Mouse (Mus musculus) MEL (cell line): ENCODE measurements at regions not wholly inside any gene's neighbourhood (a gene's known extent, or its start where the extent isn't known, plus 50 kb on each side); places are given as distances from the start of the nearest gene placed in this dataset.

Experiments used
- DNase-seq: peaks from one replicate; pipeline ENCODE4 v3.0.0; 2011; ENCODE audit warnings: low read depth, low spot score
- H3K27ac ChIP-seq: 2 replicates; pipeline ENCODE4 v1.5.1; 2012; ENCODE audit warnings: low read depth, mild to moderate bottlenecking, control low read depth, low read length, moderate library complexity; ENCODE audit not compliant: control insufficient read depth
- H3K27me3 ChIP-seq, 2 experiments: fragments of 150-350 bp in 1 of 2; sonication (generic) in 1 of 2; 2 replicates each; pipeline ENCODE4 v1.6.1; 2012; ENCODE audit warnings: low read length in 2 of 2, mild to moderate bottlenecking in 2 of 2, improper control_type of control experiment in 1 of 2, moderate library complexity in 1 of 2; ENCODE audit not compliant: insufficient read depth in 2 of 2, control insufficient read depth in 1 of 2
- H3K36me3 ChIP-seq, 2 experiments: 2 replicates each; pipeline ENCODE4 v1.6.1; 2012 to 2014; ENCODE audit warnings: low read length in 2 of 2, improper control_type of control experiment in 1 of 2, inconsistent platforms in 1 of 2, mild to moderate bottlenecking in 1 of 2; ENCODE audit not compliant: insufficient read depth in 2 of 2, control insufficient read depth in 1 of 2
- H3K4me1 ChIP-seq, 2 experiments: fragments of 150-350 bp in 1 of 2; sonication (generic) in 1 of 2; 2 replicates each; pipeline ENCODE4 v1.6.1; 2012; ENCODE audit warnings: low read length in 2 of 2, improper control_type of control experiment in 1 of 2, mild to moderate bottlenecking in 1 of 2; ENCODE audit not compliant: insufficient read depth in 2 of 2, control insufficient read depth in 1 of 2
- H3K4me3 ChIP-seq, 2 experiments: fragments of 150-350 bp in 1 of 2; sonication (generic) in 1 of 2; 2 replicates each; pipeline ENCODE4 v1.5.1; 2012; ENCODE audit warnings: low read depth in 2 of 2, low read length in 2 of 2, mild to moderate bottlenecking in 2 of 2, moderate library complexity in 2 of 2, control low read depth in 1 of 2, improper control_type of control experiment in 1 of 2; ENCODE audit not compliant: control insufficient read depth in 1 of 2, insufficient read depth in 1 of 2
- H3K79me2 ChIP-seq: 2 replicates; pipeline ENCODE4 v1.6.1; 2012; ENCODE audit warnings: mild to moderate bottlenecking, low read length, moderate library complexity; ENCODE audit not compliant: control insufficient read depth, poor library complexity, insufficient read depth
- H3K9ac ChIP-seq: 2 replicates; pipeline ENCODE4 v1.6.1; 2012; ENCODE audit warnings: low read depth, mild to moderate bottlenecking, control low read depth, low read length, moderate library complexity; ENCODE audit not compliant: control insufficient read depth, poor library complexity, severe bottlenecking
- H3K9me3 ChIP-seq: fragments of 150-350 bp; sonication (generic); replicated peaks from 2 replicates; pipeline ENCODE4 v1.6.1; 2012; ENCODE audit warnings: mild to moderate bottlenecking, low read length, improper control_type of control experiment, moderate library complexity; ENCODE audit not compliant: insufficient read depth
- CHD1 ChIP-seq: IDR thresholded peaks from 2 replicates; pipeline ENCODE4 v1.6.1; 2012; ENCODE audit warnings: low read depth, mild to moderate bottlenecking, inconsistent platforms, low read length, improper control_type of control experiment
- ELF1 ChIP-seq: IDR thresholded peaks from 2 replicates; pipeline ENCODE4 v1.6.1; 2014; ENCODE audit warnings: low read depth, mild to moderate bottlenecking, inconsistent platforms, low read length, improper control_type of control experiment, moderate library complexity
- EP300 ChIP-seq, 2 experiments: IDR thresholded peaks; 2 replicates each; pipeline ENCODE4 v1.6.1; 2011; ENCODE audit warnings: improper control_type of control experiment in 2 of 2, low read length in 2 of 2, low read depth in 1 of 2, mild to moderate bottlenecking in 1 of 2
- KAT2A ChIP-seq: conservative IDR thresholded peaks from 2 replicates; pipeline ENCODE4 v1.6.1; 2012; ENCODE audit warnings: low read depth, low read length, improper control_type of control experiment, inconsistent platforms
- MAX ChIP-seq: IDR thresholded peaks from 2 replicates; pipeline ENCODE4 v1.6.1; 2011; ENCODE audit warnings: low read length, improper control_type of control experiment
- MEF2A ChIP-seq: IDR thresholded peaks from 2 replicates; pipeline ENCODE4 v1.6.1; 2014; ENCODE audit warnings: low read depth, mild to moderate bottlenecking, inconsistent platforms, low read length, improper control_type of control experiment; ENCODE audit not compliant: poor library complexity, insufficient replicate concordance, severe bottlenecking; ENCODE audit errors: extremely low read depth
- MYC ChIP-seq: IDR thresholded peaks from 2 replicates; pipeline ENCODE4 v1.6.1; 2011; ENCODE audit warnings: low read depth, mild to moderate bottlenecking, low read length, improper control_type of control experiment, moderate library complexity
- POLR2AphosphoS5 ChIP-seq: IDR thresholded peaks from 2 replicates; pipeline ENCODE4 v1.6.1; 2012; ENCODE audit warnings: low read depth, borderline replicate concordance, mild to moderate bottlenecking, inconsistent platforms, low read length, moderate library complexity, mixed read lengths
- RAD21 ChIP-seq: IDR thresholded peaks from 2 replicates; pipeline ENCODE4 v1.6.1; 2011; ENCODE audit warnings: mild to moderate bottlenecking, low read depth, low read length, improper control_type of control experiment
- SIN3A ChIP-seq: IDR thresholded peaks from 2 replicates; pipeline ENCODE4 v1.6.1; 2012; ENCODE audit warnings: low read length, improper control_type of control experiment, inconsistent platforms
- SMC3 ChIP-seq: IDR thresholded peaks from 2 replicates; pipeline ENCODE4 v1.6.1; 2011; ENCODE audit warnings: low read depth, low read length, improper control_type of control experiment
- TBP ChIP-seq: IDR thresholded peaks from 2 replicates; pipeline ENCODE4 v1.8.0; 2011; ENCODE audit warnings: low read depth, low read length, improper control_type of control experiment
- TCF12 ChIP-seq: IDR thresholded peaks from 2 replicates; pipeline ENCODE4 v1.6.1; 2014; ENCODE audit warnings: low read depth, mild to moderate bottlenecking, inconsistent platforms, low read length, improper control_type of control experiment, moderate library complexity
- UBTF ChIP-seq: IDR thresholded peaks from 2 replicates; pipeline ENCODE4 v1.6.1; 2012; ENCODE audit warnings: low read depth, mild to moderate bottlenecking, inconsistent platforms, low read length, improper control_type of control experiment, moderate library complexity, borderline replicate concordance; ENCODE audit not compliant: insufficient read depth
- ZC3H11A ChIP-seq: IDR thresholded peaks from 2 replicates; pipeline ENCODE4 v1.6.1; 2012; ENCODE audit warnings: low read depth, mild to moderate bottlenecking, inconsistent platforms, low read length, improper control_type of control experiment

DNA sequence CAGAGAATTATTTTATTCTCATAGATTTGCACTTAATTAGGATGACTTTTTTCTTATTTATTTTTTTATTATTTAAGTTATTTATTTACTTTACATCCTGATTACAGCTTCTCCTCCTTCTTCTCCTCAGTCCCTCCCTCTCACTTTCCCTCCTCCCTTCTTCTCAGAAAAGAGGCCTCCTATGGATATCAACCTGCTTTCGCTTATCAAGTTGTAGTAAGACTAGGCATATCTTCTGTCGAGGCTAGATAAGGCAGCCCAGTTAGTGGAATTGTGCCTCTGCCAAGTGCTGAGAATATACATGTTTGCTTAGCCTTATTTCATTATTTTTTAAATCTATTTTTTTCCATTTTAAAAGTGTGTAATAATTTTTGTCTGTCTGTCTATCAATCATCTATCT is 274.9 kb upstream of the Ccng1 start:
- Histone ChIP-seq H3K9ac (no peak overlapping the region), H3K4me3 (no peak overlapping the region), H3K36me3 (no peaks in the 10 kb centered on the region), H3K27ac (no peak overlapping the region), H3K4me1 (no peaks in the 10 kb centered on the region), H3K27me3 (no peaks in the 10 kb centered on the region), H3K9me3 (no peaks in the 10 kb centered on the region), H3K79me2 (no peaks in the 10 kb centered on the region)
- peak; percentile 3 for DNase-seq
- peak; percentile 21; the same call in 1 of the 2 replicates for TF ChIP-seq TCF12
- no peak for TF ChIP-seq SMC3

- no peak overlapping the region for H3K9ac ChIP-seq
- no peaks in the 10 kb centered on the region for H3K9me3 ChIP-seq
- peaks cover 0 to 2% of the 10 kb centered on the region in 2 experiments; a peak in 1 of 4 replicates for H3K4me1 ChIP-seq
- DNase-seq, result no peak
- no peak overlapping the region for H3K4me3 ChIP-seq
- no peaks in the 10 kb centered on the region for H3K36me3 ChIP-seq
- no peaks in the 10 kb centered on the region for H3K79me2 ChIP-seq
- TF ChIP-seq RAD21 (no peak), POLR2AphosphoS5 (no peak), ZC3H11A (no peak), UBTF (no peak), SIN3A (no peak), EP300 (IDR thresholded peaks at IDR 0.05; ENCODE audit: low read depth in 1 of 2, low read length in 2 of 2) (no peak), CHD1 (no peak), MAX (no peak), MEF2A (no peak)
- no peaks in the 10 kb centered on the region for H3K27me3 ChIP-seq
- no peak overlapping the region for H3K27ac ChIP-seq
Measured at GRCm38 (mm10) chr11:41010096-41010495, 255.0 kb upstream of the Ccng1 start.

- no peaks in the 10 kb centered on the region for H3K9me3 ChIP-seq
- no peaks in the 10 kb centered on the region for H3K4me1 ChIP-seq
- TF ChIP-seq TBP (no peak), ELF1 (no peak), KAT2A (no peak), MYC (no peak), ZC3H11A (no peak)
- no peak overlapping the region for H3K9ac ChIP-seq
- no peak overlapping the region for H3K27ac ChIP-seq
- no peak overlapping the region for H3K4me3 ChIP-seq
- no peaks in the 10 kb centered on the region for H3K36me3 ChIP-seq
- H3K79me2 ChIP-seq, result no peaks in the 10 kb centered on the region
- DNase-seq, result no peak
- H3K27me3 ChIP-seq, result no peaks in the 10 kb centered on the region
Measured at GRCm38 (mm10) chr11:40972806-40973205, 217.7 kb upstream of the Ccng1 start.
